Mouse (Mus musculus) spleen, adult 18-20 months (tissue): ENCODE measurements at regions not wholly inside any gene's neighbourhood (a gene's known extent, or its start where the extent isn't known, plus 50 kb on each side); places are given as distances from the start of the nearest gene placed in this dataset.

ENCODE experiments used
- DNase-seq, 2 experiments: peaks; one replicate each; pipeline ENCODE4 v3.0.0; 2022; ENCODE audit warnings: mixed read lengths in 2 of 2

GRCm38 (mm10) chr16:76830371-76830770, 183.1 kb upstream of the Usp25 start:
- DNase-seq, result no peak

- DNase-seq, result no peak
Observed at GRCm38 (mm10) chr16:76827674-76828441, 185.6 kb upstream of the Usp25 start.

GRCm38 (mm10) chr16:76821261-76821660, 192.2 kb upstream of the Usp25 start:
- no peak for DNase-seq

- no peak for DNase-seq
Observed at GRCm38 (mm10) chr16:76816056-76816885, 197.2 kb upstream of the Usp25 start.

GRCm38 (mm10) chr16:76803725-76804124, 209.8 kb upstream of the Usp25 start:
- DNase-seq, result peak in 1 of 2 experiments; percentile 32

GRCm38 (mm10) chr16:76786405-76787155, 226.9 kb upstream of the Usp25 start:
- peak; percentile 13 to 36 for DNase-seq

- DNase-seq, result no peak
Observed at GRCm38 (mm10) chr16:76782656-76783055, 230.8 kb upstream of the Usp25 start.

- DNase-seq, result no peak
Observed at GRCm38 (mm10) chr16:76775790-76776189, 237.7 kb upstream of the Usp25 start.

GRCm38 (mm10) chr16:76774032-76774431, 239.5 kb upstream of the Usp25 start:
- DNase-seq, result no peak

GRCm38 (mm10) chr16:76773466-76773865, 240.0 kb upstream of the Usp25 start:
- no peak for DNase-seq

GRCm38 (mm10) chr16:76768607-76769006, 244.9 kb upstream of the Usp25 start:
- peak; percentile 29 to 68 for DNase-seq

GRCm38 (mm10) chr16:76766636-76767035, 246.9 kb upstream of the Usp25 start:
- DNase-seq, result no peak

- no peak for DNase-seq
Observed at GRCm38 (mm10) chr16:76765536-76765935, 248.0 kb upstream of the Usp25 start.

- no peak for DNase-seq
Observed at GRCm38 (mm10) chr16:76764994-76765393, 248.5 kb upstream of the Usp25 start.

GRCm38 (mm10) chr16:76762619-76763283, 250.8 kb upstream of the Usp25 start:
- DNase-seq, result no peak

- DNase-seq, result no peak
Observed at GRCm38 (mm10) chr16:76761848-76762247, 251.7 kb upstream of the Usp25 start.

- DNase-seq, result no peak
Observed at GRCm38 (mm10) chr16:76761004-76761403, 252.5 kb upstream of the Usp25 start.

- DNase-seq, result no peak
Observed at GRCm38 (mm10) chr16:76754871-76755270, 258.6 kb upstream of the Usp25 start.

- no peak for DNase-seq
Observed at GRCm38 (mm10) chr16:76746385-76746784, 267.1 kb upstream of the Usp25 start.

GRCm38 (mm10) chr16:76741141-76741540, 272.4 kb upstream of the Usp25 start:
- no peak for DNase-seq

GRCm38 (mm10) chr16:76725991-76726390, 287.5 kb upstream of the Usp25 start:
- no peak for DNase-seq

GRCm38 (mm10) chr16:76725271-76725670, 288.2 kb upstream of the Usp25 start:
- no peak for DNase-seq

- no peak for DNase-seq
Observed at GRCm38 (mm10) chr16:76718809-76719208, 294.7 kb upstream of the Usp25 start.
